Mouse (Mus musculus): ENCODE data around the gene Tmem270.

GRCm38 (mm10) chr5:134873034-134873433 is 33.5 kb downstream of the Tmem270 start:
- TF ChIP-seq CTCF (conservative IDR thresholded peaks at IDR 0.05; ENCODE audit: insufficient read depth, insufficient read length, low read depth, low read length) (no peak), POLR2A (IDR thresholded peaks at IDR 0.05; ENCODE audit: low read depth, low read length) (no peak)
